Mouse (Mus musculus): ENCODE data around the gene Kcnn4. TPM values are rescaled to one million over a fixed set of nuclear protein-coding genes. Genes with fewer than 3 reads are reported as not detected.
A peak's percentile ranks its signal among the peaks of the same experiment; 100 is the strongest.

Kcnn4 gene
- polyA plus RNA-seq, 1 experiment from 2014 or later = 1.4 TPM

DNA sequence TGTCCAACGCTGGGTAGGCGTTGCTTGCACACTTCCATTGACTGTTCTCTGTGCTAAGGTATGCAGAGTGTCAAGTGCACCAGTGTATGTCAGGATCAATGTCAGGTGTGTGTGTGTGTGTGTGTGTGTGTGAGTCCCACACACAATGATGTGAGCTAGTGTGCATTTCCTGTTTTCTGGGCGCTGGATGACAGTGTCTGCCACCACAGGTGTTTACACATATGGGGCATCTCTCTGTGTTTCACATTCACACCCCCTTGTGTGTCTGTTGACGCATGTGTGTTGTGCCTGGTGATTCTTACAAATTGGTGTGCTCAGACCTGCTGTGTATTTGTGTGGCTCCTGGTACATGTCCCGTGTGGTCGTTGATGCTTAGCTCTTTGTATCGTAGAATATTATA, 1.1 kb upstream of the Kcnn4 start:
- Histone ChIP-seq H3K4me2 (replicated peaks) (no peak overlapping the region), H3K9ac (no peak overlapping the region), H3K27me3 (no peaks in the 10 kb centered on the region), H3K4me3 (no peak overlapping the region), H3K9me3 (no peaks in the 10 kb centered on the region), H3K4me1 (peaks cover 24% of the 10 kb centered on the region), H3K27ac (no peak overlapping the region), H3K36me3 (no peaks in the 10 kb centered on the region)
- no peak for ATAC-seq (ENCODE audit: low FRiP score, low read depth)
- 83% methylated on average over 7 of the region's 7 CpGs for WGBS

DNA sequence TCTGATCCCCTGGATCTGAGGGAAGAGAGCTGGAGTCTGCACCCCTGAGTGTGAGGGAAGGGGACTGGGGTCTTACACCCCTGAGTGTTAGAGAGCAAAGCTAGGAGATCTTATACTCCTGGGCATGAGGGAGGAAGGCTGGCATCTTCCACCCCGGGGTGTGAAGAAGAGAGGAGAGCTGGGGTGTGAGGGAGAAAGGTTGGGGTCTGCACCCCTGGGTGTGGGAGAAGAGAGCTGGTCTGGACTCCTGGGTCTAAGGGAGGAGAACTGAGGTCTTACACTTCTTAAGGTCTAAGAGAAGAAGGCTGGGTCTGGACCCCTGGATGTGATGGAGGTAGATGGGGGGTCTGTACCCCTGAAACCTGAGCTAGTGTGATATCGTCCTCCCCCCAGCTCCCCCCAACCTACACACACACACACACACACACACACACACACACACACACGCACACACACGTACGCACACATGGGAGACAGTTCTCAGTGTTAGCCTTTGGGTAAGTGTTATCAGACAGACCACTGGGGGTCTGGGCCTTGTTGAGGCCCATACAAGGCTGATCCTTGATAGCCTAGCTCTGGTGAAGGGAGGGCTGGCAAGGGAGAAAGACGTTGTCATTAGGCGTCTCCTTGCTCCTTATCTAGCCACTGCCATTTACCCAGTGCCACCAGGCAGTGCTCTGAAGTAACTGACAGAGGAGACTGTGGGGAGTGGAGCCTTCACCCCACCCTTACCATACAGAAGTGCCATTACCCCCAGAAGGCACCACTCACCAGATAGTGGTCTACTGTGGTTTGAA, 1.1 kb downstream of the Kcnn4 start:
- Histone ChIP-seq H3K9me3 (no peaks in the 10 kb centered on the region), H3K36me3 (no peaks in the 10 kb centered on the region), H3K4me1 (peaks cover 28% of the 10 kb centered on the region), H3K27me3 (no peaks in the 10 kb centered on the region), H3K27ac (no peak overlapping the region), H3K4me2 (replicated peaks) (no peak overlapping the region), H3K9ac (peak overlapping the region; percentile 39; the same call in 1 of the 2 replicates), H3K4me3 (no peak overlapping the region)
- ATAC-seq (ENCODE audit: low FRiP score, low read depth) = no peak
- WGBS = 71% methylated on average over 7 of the region's 7 CpGs

DNA sequence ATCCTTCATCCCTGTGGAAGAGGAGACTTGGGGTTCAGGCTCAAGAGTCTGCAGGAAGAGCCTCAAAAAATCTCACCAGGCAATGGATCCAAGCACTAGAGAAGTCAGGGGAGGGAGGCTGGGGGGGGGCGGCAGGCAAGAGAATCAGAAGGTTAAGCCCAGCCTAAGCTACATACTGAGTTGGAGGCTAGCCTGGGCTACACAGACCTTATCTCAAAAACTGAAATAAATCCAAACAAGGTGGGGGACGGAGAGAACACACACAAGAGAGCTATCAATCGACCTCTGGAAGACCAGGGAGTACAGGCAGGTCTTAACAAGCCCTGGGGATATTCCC, 1.7 kb downstream of the Kcnn4 start:
- no peak for ATAC-seq (ENCODE audit: low FRiP score, low read depth)

GRCm38 (mm10) chr7:24372300-24372699, 2.2 kb downstream of the Kcnn4 start:
- Histone ChIP-seq H3K4me1 (peaks cover 38% of the 10 kb centered on the region), H3K36me3 (no peaks in the 10 kb centered on the region), H3K4me3 (no peak overlapping the region), H3K27me3 (0 out of 2 replicates have a peak, but pooled peaks cover 9% of the 10 kb centered on the region), H3K4me2 (replicated peaks) (no peak overlapping the region), H3K27ac (no peak overlapping the region), H3K9ac (no peak overlapping the region), H3K9me3 (no peaks in the 10 kb centered on the region)
- WGBS = 80% methylated on average over 8 of the region's 11 CpGs
- no peak for ATAC-seq (ENCODE audit: low FRiP score, low read depth)

More for the DNA sequence above, 1.7 kb downstream of the Kcnn4 start:
- Histone ChIP-seq H3K27me3 (0 out of 2 replicates have a peak, but pooled peaks cover 5% of the 10 kb centered on the region), H3K4me2 (replicated peaks) (no peak overlapping the region), H3K9ac (no peak overlapping the region), H3K36me3 (no peaks in the 10 kb centered on the region), H3K9me3 (no peaks in the 10 kb centered on the region), H3K4me1 (peaks cover 32% of the 10 kb centered on the region), H3K27ac (no peak overlapping the region), H3K4me3 (no peak overlapping the region)
- 54% methylated on average over 3 of the region's 3 CpGs for WGBS

GRCm38 (mm10) chr7:24372786-24373185, 2.7 kb downstream of the Kcnn4 start:
- no peak overlapping the region; the same call in 1 of the 2 replicates for H3K4me2 ChIP-seq (replicated peaks)
- no peak overlapping the region for H3K27ac ChIP-seq
- peaks cover 43% of the 10 kb centered on the region for H3K4me1 ChIP-seq
- ATAC-seq (ENCODE audit: low FRiP score, low read depth) = no peak
- no peaks in the 10 kb centered on the region for H3K9me3 ChIP-seq
- no peak overlapping the region for H3K9ac ChIP-seq
- WGBS = 64% methylated on average over 4 of the region's 4 CpGs
- no peak overlapping the region for H3K4me3 ChIP-seq
- H3K27me3 ChIP-seq = 0 out of 2 replicates have a peak, but pooled peaks cover 11% of the 10 kb centered on the region
- no peaks in the 10 kb centered on the region for H3K36me3 ChIP-seq

- Histone ChIP-seq H3K36me3 (no peaks in the 10 kb centered on the region), H3K4me2 (replicated peaks) (peak overlapping the region; percentile 25), H3K9ac (no peak overlapping the region), H3K27me3 (0 out of 2 replicates have a peak, but pooled peaks cover 11% of the 10 kb centered on the region), H3K4me3 (no peak overlapping the region), H3K9me3 (no peaks in the 10 kb centered on the region), H3K27ac (peak overlapping the region; percentile 39; the same call in 1 of the 2 replicates), H3K4me1 (peaks cover 52% of the 10 kb centered on the region)
- 35% methylated on average over 20 of the region's 20 CpGs for WGBS
- ATAC-seq (ENCODE audit: low FRiP score, low read depth) = peak; percentile 13; the same call in 1 of the 2 replicates
Measured at GRCm38 (mm10) chr7:24373538-24374379, 3.7 kb downstream of the Kcnn4 start.

DNA sequence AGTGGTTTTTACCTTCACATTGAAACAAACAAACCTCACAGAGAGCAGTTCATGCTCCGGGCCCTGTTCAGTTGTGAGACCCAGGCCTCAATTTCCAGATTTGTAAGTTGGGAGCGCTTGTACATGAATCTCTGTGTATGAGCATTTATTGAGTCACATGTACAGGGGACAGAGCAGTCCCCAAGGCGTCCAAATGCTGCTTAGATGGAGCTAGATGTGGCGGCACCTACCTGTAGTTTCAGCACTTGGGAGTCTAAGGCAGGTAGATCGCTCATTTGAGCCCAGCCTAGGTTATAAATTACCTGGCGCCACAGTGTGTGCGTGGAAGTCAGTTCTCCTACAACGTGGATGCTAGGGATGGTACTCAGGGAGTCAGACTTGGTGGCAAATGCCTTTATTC, 6.4 kb downstream of the Kcnn4 start:
- Histone ChIP-seq H3K27ac (no peak overlapping the region), H3K27me3 (0 out of 2 replicates have a peak, but pooled peaks cover 11% of the 10 kb centered on the region), H3K36me3 (no peaks in the 10 kb centered on the region), H3K4me2 (replicated peaks) (no peak overlapping the region), H3K4me1 (peaks cover 59% of the 10 kb centered on the region), H3K9me3 (no peaks in the 10 kb centered on the region), H3K9ac (no peak overlapping the region), H3K4me3 (no peak overlapping the region)
- ATAC-seq (ENCODE audit: low FRiP score, low read depth) = no peak
- WGBS = 85% methylated on average over 8 of the region's 8 CpGs

GRCm38 (mm10) chr7:24377091-24377865, 7.2 kb downstream of the Kcnn4 start:
- H3K4me2 ChIP-seq (replicated peaks) = peak overlapping the region; percentile 66
- peak overlapping the region; percentile 74 for H3K27ac ChIP-seq
- no peaks in the 10 kb centered on the region for H3K36me3 ChIP-seq
- H3K9ac ChIP-seq = peak overlapping the region; percentile 50
- peak overlapping the region; percentile 36 for H3K4me3 ChIP-seq
- 5% methylated on average over 49 of the region's 49 CpGs for WGBS
- no peaks in the 10 kb centered on the region for H3K9me3 ChIP-seq
- ATAC-seq (ENCODE audit: low FRiP score, low read depth) = peak; percentile 57
- H3K27me3 ChIP-seq = 0 out of 2 replicates have a peak, but pooled peaks cover 11% of the 10 kb centered on the region
- peaks cover 59% of the 10 kb centered on the region for H3K4me1 ChIP-seq

DNA sequence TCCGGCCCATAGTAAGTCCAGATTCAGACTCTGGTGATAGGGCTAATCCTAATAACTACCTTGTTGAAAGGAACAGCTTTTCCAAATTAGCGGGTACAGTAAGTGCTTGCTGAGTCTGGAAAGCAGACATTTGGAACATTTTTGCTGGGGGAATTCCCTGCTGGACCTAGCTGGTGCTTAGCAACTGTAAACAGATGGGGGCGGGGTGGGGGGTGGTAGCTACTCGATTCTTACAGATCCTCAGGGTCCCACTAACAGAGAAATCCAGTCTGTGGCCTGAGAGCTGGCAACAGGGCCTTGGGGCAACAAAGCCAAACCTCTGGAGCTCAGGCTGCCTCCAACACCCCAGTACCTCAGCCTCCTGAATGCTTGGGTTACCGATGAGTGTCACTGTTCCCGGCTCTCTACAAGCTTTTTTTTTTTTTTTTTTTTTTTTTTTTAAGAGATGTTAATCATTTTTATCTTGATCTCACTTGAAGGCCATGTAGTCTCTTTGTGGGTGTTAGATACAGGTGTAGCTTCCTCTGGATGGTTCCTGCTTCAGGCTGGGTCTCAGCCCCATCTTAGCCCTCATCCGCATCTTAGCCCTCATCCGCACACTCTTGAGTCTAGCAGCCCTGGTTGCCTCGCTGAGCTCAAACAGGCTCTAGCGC, 8.1 kb downstream of the Kcnn4 start:
- Histone ChIP-seq H3K4me3 (no peak overlapping the region), H3K9me3 (no peaks in the 10 kb centered on the region), H3K36me3 (no peaks in the 10 kb centered on the region), H3K9ac (no peak overlapping the region), H3K4me1 (peaks cover 54% of the 10 kb centered on the region), H3K27me3 (0 out of 2 replicates have a peak, but pooled peaks cover 11% of the 10 kb centered on the region), H3K27ac (peak overlapping the region; percentile 39; the same call in 1 of the 2 replicates), H3K4me2 (replicated peaks) (peak overlapping the region; percentile 14; the same call in 1 of the 2 replicates)
- 0 out of 2 replicates have a peak, but pooled peaks have one; percentile 20 for ATAC-seq (ENCODE audit: low FRiP score, low read depth)
- 40% methylated on average over 10 of the region's 10 CpGs for WGBS

DNA sequence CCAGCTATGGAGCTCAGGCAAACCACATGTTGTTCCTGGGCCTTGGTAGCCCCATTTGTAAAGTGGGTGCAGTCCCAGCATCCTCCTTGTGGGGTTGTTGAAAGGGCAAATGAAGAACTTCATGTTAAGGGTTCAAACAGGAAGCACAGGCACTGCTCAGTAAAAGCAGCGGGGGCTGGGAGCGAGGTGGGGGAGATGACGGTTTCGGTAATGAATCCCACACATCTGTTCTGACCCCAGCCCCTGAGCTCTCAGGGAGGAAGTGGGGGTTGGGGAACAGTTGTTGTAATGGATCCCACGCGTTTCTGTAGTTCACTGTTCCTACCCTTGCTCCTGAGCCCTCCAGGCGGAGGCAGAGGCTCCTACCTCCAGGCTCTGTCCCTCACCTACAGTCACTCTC, 9.9 kb downstream of the Kcnn4 start:
- peak; percentile 13 for ATAC-seq (ENCODE audit: low FRiP score, low read depth)
- Histone ChIP-seq H3K36me3 (no peaks in the 10 kb centered on the region), H3K27ac (no peak overlapping the region; the same call in none of the 2 replicates), H3K27me3 (peaks cover 16% of the 10 kb centered on the region; the same call in 1 of the 2 replicates), H3K4me2 (replicated peaks) (peak overlapping the region; percentile 23; the same call in 1 of the 2 replicates), H3K4me3 (no peak overlapping the region), H3K9ac (0 out of 2 replicates have a peak overlapping the region, but pooled peaks have one; percentile 2), H3K4me1 (peaks cover 43% of the 10 kb centered on the region), H3K9me3 (no peaks in the 10 kb centered on the region)
- 6% methylated on average over 7 of the region's 7 CpGs for whole genome bisulfite sequencing

GRCm38 (mm10) chr7:24380370-24380769, 10.3 kb downstream of the Kcnn4 start:
- no peaks in the 10 kb centered on the region for H3K9me3 ChIP-seq
- H3K4me2 ChIP-seq (replicated peaks) = peak overlapping the region; percentile 23; the same call in 1 of the 2 replicates
- no peak overlapping the region for H3K4me3 ChIP-seq
- WGBS = 41% methylated on average over 2 of the region's 2 CpGs
- H3K4me1 ChIP-seq = peaks cover 43% of the 10 kb centered on the region
- no peak for ATAC-seq (ENCODE audit: low FRiP score, low read depth)
- H3K36me3 ChIP-seq = no peaks in the 10 kb centered on the region
- H3K27me3 ChIP-seq = peaks cover 16% of the 10 kb centered on the region; the same call in 1 of the 2 replicates
- H3K9ac ChIP-seq = 0 out of 2 replicates have a peak overlapping the region, but pooled peaks have one; percentile 2
- no peak overlapping the region; the same call in 1 of the 2 replicates for H3K27ac ChIP-seq
